Mouse (Mus musculus) natural killer cell, adult 2 months (primary cell): Measurements from ENCODE around the gene Cntrl.

Experiments
- DNase-seq, 2 experiments: peaks; one replicate each; pipeline ENCODE4 v3.0.0; 2022; ENCODE audit warnings: low spot score in 2 of 2

Gene Cntrl

GRCm38 (mm10) chr2:35131491-35131890, 22.2 kb downstream of the Cntrl start:
- DNase-seq = no peak

- peak; percentile 93 for DNase-seq
Observed at GRCm38 (mm10) chr2:35131991-35132661, 22.8 kb downstream of the Cntrl start.

- no peak for DNase-seq
Observed at GRCm38 (mm10) chr2:35132662-35133055, 23.4 kb downstream of the Cntrl start.

GRCm38 (mm10) chr2:35133891-35134290, 24.6 kb downstream of the Cntrl start:
- no peak for DNase-seq

DNA sequence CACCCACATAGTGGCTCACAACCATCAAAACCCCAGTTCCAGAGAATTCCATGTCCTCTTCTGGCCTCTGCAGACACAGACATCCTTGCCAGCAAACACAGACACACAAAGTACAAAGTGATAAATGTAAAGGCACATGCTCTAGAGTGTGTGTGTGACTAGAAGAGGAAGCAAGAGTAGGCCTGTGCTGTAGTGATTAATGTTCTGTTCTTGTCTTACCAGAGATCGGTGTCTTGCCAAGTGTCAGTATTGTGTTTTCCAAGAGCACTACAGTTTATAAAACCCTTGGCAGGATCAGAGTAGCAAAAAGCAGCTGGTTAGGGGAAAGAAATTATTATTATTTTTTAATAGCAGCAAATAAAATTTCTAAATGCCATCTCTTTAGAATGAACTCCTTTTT, 29.3 kb downstream of the Cntrl start:
- DNase-seq = no peak

GRCm38 (mm10) chr2:35141673-35142072, 32.4 kb downstream of the Cntrl start:
- no peak for DNase-seq

- no peak for DNase-seq
Observed at GRCm38 (mm10) chr2:35148806-35149205, 39.5 kb downstream of the Cntrl start.

- no peak for DNase-seq
Observed at GRCm38 (mm10) chr2:35151303-35151882, 42.1 kb downstream of the Cntrl start.

GRCm38 (mm10) chr2:35153179-35153578, 43.9 kb downstream of the Cntrl start:
- DNase-seq = no peak

DNA sequence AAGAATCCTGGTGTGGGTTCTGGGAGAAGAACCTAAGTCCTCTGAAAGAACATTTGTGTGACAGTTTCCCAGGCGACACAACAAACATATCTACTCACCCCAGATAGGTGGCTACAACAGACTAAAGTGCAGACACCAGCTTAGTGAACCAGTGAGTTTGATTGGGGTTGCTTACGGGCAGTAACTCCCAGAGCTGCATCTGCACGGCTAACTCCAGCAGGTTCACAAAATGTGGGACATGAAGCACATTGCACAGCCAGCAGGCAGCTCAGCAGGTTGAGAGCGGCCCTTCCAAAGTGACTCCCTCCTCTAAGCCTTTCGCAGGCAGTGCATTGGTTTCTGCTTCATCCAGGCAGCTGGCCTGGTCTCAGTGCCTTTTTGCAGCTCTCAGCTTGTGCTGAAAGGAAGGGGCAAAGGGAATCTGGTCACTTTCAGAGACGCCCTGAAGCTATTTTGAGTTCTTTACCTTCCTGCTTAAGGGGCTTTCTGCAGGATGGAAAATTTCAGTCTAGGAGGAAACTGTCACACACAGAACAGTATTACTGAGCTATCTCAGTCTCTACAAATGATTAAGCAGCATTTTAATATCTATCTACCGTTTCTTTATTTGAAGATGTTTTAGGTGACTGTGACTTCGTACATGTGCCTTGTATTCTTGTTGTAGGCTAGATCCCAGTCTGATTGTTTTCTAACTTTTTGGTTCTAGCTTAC, 44.7 kb downstream of the Cntrl start:
- DNase-seq = no peak

DNA sequence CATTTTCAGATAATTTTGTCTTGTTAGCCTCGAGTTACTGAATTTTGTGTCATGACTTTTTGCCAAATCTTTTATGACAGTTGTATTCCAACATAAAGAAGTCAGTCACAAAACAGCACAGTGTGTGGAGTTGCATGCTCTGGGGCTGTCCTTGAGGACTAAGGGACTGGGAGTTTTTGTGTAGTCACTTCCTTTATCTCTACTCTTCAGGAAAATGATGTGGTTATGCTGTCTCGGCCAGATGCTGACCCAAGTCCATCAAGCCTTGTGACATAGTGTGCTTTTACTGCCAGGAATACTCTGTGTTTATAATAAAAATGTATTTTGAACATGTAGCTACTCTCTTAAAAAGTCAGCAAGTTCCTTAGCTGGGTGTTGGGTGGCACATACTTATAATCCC, 47.7 kb downstream of the Cntrl start:
- no peak for DNase-seq

DNA sequence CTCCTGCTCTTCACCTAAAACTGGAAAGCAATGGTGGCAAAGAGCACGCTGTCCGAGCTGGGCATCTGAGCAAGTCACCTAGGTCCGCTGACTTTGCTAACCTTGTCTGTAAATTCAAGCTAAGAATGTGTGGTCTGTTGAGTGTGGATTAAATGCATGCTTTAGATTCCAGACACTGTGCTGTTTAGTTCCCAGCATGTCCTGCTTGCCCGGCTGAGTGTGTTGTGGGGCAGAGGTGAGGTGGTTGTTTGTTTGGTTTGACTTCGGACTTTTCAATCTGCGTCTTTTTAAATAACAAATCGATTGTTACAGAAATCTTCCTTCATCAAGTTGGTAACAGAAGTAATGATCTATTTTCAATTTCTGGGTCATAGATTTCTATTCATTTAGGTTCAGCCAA, 48.5 kb downstream of the Cntrl start:
- no peak for DNase-seq

GRCm38 (mm10) chr2:35158358-35158757, 49.1 kb downstream of the Cntrl start:
- no peak for DNase-seq

DNA sequence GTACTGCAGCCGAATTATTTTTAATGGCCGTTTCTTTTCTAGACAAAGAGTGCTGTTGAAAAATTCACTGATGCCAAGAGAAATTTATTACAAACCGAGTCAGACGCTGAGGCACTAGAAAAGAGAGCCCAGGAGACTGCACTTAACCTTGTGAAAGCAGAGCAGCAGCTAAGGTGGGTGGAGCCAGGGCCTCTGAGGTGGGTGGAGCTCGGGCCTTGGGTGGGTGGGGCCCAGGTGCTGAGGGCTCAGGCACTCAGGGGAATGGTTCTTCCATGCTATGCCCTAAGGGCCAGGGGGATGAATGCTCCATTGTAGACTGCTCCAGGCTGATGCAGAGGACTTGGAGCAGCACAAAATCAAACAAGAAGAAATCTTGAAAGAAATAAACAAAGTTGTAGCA, 50.9 kb downstream of the Cntrl start:
- DNase-seq = no peak

DNA sequence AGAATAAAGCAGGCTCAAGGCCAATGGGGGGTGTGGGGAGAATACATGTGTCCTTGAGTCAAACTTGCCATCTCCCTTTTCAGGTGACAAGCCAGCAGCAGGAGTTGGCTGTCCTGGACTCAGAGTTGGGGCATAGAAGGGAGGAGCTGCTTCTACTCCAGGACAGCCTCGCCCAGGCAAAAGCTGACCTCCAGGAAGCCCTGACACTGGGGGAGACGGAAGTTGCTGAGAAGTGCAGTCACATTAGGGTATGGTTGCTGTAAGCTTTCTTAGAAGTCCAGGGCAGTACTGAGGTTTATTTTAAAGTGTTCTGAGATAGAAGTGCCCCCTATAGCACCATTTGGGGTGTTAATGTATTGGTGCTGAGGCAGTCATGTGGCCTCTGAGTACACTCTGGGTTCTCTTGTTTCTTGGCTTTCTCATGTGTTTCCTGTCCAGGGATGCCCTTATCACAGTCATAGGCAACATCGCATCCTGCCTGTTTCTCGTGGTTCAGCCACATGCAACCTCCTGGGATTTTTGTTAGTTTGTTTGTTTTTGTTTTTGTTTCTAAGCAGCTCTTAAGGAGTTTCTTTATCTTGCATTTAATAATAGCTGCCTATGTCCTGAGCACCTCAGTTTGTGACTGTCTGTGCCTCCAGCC, 52.7 kb downstream of the Cntrl start:
- no peak for DNase-seq

DNA sequence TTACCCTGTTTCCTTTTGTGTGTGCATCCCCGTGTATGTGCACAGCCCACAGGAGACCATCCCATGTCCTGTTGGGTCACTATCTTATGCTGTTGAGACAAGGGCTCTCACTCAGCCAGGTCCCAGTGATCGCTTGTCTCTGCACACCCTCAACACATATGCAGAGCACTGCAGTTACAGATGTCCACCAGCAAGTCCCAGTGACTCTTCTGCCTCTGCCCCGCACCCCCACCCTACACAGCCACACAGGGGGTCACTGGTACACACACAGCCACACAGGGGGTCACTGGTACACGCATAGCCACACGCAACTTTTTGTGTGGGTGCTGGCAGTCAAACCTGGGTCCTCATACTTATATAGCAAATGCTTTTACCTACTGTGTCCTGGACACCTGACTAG, 54.1 kb downstream of the Cntrl start:
- no peak for DNase-seq

- DNase-seq = no peak
Observed at GRCm38 (mm10) chr2:35165416-35165815, 56.1 kb downstream of the Cntrl start.

- no peak for DNase-seq
Observed at GRCm38 (mm10) chr2:35166816-35167215, 57.5 kb downstream of the Cntrl start.

DNA sequence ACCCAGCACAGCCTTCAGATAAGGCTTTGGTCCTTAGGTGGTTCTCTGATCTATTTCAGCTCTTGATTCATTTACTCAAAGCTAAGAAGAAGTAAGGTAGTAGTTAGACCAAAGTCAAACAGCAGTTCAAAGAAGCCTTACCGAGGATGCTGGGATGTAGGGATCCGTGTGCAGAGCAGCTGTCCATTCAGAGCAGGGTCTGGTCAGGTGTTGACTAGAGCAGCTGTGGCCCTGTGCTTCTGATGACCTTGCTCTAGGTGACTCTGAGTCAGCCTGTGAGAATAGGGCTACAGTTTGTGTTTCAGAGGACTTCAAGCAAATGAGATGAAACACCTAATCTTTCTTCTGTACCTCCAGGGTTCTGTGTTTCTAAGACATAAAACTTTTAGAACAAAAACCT, 60.2 kb downstream of the Cntrl start:
- DNase-seq = no peak

GRCm38 (mm10) chr2:35171341-35171861, 62.1 kb downstream of the Cntrl start:
- no peak for DNase-seq

GRCm38 (mm10) chr2:35172246-35172645, 63.0 kb downstream of the Cntrl start:
- DNase-seq = no peak

- no peak for DNase-seq
Observed at GRCm38 (mm10) chr2:35173666-35174065, 64.4 kb downstream of the Cntrl start.
